Mouse (Mus musculus): ENCODE results near the gene Syngr3.
"Not testable (repeated sequence)": the region's sequence is repeated elsewhere in the genome, so short reads cannot be mapped to it uniquely, and the experiment has no call there.

Syngr3 gene

DNA sequence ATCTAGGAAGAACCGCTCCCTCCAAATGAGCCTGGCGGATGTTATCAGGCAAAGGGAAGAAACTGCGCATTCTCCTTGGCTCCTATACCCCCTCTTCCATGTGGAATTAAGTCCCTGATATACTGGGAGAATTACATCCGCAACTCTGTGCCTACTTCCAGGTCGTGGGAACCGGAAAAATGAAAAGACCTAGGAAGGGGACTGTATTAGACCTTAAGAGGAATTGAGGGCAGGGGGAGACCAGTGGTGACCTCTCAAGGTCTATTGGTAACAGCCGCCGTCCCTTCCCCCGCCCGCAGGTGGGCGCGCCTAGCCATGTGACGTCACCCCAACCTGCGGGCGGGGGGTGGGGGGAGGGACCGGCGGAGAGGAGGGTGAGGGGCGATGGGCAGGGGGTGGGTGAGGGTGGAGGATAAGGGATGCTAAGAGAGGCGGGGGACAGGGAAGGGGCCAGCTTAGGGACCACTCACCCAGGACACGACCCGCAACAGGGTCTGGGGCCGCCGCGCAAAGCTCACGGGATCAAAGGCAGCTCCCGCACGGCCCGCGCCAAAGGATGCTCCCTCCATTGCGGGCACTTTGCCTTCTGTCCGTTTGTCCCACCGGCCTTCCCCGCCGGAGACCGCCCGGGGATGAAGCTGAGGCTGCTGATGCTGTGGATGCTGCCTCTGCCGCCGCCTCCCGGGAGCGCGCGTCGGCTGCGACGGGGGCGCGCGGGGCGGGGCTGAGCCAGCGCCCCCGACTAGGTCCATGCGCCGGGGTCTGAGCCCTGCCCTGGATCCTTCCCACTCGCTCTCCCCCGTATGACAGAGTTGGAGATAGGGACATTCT lies at the start of gene Syngr3:
TSS of gene Syngr3 (minus strand) at position 705 of the 831 bp plus-strand sequence.
- in situ Hi-C loops (cut with MboI, MseI) = no loop called here

- in situ Hi-C loops (cut with MboI, MseI) = no loop called here
Measured at GRCm38 (mm10) chr17:24738238-24738637, 48.5 kb upstream of the Syngr3 start.

DNA sequence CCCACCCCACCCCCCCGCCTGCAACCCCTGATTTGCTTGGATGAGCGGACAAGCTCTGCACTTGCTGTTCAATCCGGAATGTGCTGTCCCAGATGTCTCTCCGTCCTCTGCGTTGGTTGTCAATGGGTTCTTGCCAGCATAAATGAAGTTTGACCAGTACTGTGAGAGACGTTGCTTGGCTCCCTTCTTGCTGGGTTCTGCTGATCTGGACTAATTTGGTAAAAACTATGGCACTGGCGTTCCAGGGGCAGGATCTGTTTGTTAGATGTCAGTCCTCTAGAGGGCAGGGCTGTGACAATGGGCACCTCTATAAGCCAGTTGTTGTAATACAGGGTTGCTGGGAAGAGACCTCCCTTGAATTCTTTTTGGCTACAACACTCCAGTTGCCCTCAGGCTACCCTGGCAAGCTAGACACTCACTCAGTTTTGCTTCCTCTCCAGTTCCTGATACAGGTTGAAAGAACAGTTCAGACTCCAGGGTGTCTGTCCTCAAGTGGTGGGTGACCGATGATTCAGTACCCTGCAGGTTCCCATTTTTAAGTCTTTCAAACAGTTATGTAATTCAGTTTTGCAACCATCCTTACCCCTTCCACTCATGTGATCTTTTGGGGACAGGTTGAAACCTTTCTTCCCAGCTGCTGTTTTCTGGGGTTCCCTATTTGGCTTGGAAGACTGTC lies 47.5 kb upstream of the Syngr3 start:
- in situ Hi-C loops (cut with MboI, MseI) = no loop called here

DNA sequence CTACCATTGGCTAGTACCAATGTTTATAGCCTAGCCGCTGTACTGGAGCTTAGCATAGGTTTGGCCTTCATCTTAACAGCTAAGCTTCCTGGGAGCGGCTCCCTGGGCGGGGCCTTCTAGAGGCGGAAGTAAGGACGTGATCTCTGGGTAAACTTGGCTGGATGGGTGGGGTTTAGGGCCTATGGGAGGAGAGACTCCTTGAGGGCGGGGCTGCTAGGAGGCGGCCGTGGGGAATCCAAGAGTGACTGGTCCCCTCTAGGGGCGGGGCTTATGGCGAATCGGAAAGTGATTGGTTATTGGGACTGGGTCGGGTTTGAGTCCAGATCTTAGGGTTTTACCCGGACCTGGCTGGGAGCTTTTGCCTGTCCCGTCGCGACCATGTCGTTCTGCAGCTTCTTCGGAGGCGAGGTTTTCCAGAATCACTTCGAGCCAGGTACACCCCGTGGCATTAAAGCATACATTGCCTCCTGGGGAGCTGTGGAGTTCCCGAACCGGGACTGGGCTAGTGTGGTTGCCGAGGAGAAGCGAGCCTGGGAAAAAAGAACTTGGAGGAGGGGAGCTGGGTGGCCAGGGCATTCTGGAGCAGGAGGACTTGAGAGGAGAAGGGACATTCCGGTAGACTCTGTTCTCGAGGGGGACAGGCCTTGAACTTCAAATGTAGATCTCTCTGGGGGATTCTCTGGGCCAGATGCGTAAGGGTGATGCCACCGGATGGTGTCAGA lies 46.7 kb upstream of the Syngr3 start, which contains the start of gene Msrb1:
TSS of gene Msrb1 (plus strand) at position 313 of the 722 bp plus-strand sequence.
- in situ Hi-C loops (cut with MboI, MseI) = no loop called here

DNA sequence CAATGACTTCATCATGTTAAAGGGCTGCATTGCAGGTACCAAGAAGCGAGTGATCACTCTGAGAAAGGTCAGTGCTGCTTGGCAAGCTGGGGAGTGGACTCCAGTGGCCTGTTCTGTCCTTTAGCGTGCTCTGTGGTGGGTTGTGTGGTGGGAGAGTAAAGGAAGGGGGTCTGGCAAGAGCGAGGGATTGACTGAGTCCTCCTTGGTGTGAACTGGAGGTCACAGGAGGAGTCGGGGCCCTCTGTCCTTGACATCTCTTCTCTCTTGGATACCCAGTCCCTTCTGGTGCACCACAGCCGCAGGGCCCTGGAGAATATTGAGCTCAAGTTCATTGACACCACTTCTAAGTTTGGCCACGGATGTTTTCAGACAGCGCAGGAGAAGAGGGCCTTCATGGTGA lies 45.7 kb upstream of the Syngr3 start:
- in situ Hi-C loops (cut with MboI, MseI) = no loop called here

DNA sequence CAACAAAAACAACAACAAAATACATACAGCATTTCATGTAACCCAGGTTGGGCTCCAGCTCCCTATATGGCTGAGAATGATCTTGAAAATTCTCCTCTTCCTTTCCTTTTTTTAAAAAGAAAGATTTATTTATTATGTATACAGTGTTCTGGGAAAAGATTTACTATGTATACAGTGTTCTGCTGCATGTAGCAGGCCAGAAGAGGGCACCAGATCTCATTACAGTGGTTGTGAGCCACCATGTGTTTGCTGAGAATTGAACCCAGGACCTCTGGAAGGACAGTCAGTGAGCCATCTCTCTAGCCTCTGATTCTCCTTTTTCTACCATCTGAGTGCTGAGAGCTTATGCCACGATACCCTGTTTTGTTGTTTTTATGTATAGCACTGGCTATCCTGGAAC lies 44.8 kb upstream of the Syngr3 start:
- in situ Hi-C loops (cut with MboI, MseI) = no loop called here

- in situ Hi-C loops (cut with MboI, MseI) = no loop called here
Measured at GRCm38 (mm10) chr17:24733434-24734050, 43.8 kb upstream of the Syngr3 start.

GRCm38 (mm10) chr17:24732233-24732935 lies 42.6 kb upstream of the Syngr3 start:
- in situ Hi-C loops (cut with MboI, MseI) = no loop called here

- in situ Hi-C loops (cut with MboI, MseI) = no loop called here
Measured at GRCm38 (mm10) chr17:24730787-24731186, 41.0 kb upstream of the Syngr3 start.

GRCm38 (mm10) chr17:24729067-24729466 lies 39.3 kb upstream of the Syngr3 start:
- in situ Hi-C loops (cut with MboI, MseI) = no loop called here

DNA sequence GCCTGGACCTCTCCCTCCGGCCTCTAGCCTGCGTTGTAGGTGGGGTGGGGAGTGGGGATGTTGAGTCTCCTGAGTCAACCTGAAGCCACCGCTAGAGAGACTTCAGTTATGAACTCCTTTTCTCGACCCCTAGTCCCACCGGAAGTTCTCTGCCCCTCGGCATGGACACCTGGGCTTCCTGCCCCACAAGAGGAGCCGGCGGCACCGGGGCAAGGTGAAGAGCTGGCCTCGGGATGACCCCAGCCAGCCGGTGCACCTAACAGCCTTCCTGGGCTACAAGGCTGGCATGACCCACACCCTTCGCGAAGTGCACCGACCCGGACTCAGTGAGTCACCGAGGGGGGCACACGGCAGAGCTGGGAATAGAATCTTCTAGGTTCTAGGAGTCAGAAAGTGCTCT lies 38.4 kb upstream of the Syngr3 start:
- in situ Hi-C loops (cut with MboI, MseI) = no loop called here

DNA sequence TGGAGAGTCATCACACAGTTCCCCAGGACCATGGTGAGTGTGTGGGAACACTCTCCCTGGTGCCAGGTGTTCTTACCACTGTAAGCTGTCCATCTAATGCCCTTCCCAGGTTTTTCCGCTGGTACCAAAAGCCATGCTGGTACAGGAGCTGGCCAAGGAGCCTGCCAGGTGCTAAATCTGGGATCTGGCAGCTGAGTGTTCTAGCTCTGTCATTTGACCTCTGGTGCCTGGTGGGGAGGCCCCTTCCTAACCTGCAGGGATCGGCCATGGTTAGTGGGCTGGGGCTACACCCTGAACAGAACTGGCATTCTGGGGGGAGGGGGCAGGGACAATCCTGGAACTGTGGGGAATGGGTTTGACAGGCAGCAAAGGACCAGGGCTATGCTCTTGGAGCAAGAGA lies 37.9 kb upstream of the Syngr3 start, which contains the start of gene Rpl3l:
TSS of gene Rpl3l (plus strand) at position 203 of the 400 bp plus-strand sequence.
- in situ Hi-C loops (cut with MboI, MseI) = no loop called here

- in situ Hi-C loops (cut with MboI, MseI) = no loop called here
Measured at GRCm38 (mm10) chr17:24725637-24726390, 36.1 kb upstream of the Syngr3 start.

GRCm38 (mm10) chr17:24724184-24724583 lies 34.4 kb upstream of the Syngr3 start, which contains the start of gene Ndufb10:
Gene Ndufb10 (minus strand): TSS chr17:24724478.
- in situ Hi-C loops (cut with MboI, MseI) = no loop called here

DNA sequence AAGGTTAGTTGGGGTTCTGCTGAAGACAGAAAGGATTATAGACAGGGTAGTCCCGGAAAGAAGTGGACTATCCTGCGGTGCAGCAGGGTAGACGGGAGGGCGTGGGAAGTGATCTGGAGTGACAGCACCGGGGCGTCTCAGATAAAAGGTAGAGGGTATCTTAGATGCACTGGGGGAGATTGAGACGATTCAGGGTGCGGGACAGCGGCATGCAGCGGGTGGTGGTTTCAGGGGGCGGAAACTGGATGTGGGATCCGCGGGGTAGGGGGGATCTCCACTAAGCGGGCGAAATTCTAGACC lies 34.1 kb upstream of the Syngr3 start:
- in situ Hi-C loops (cut with MboI, MseI) = no loop called here

GRCm38 (mm10) chr17:24723122-24723880 lies 33.5 kb upstream of the Syngr3 start:
- in situ Hi-C loops (cut with MboI, MseI) = no loop called here

GRCm38 (mm10) chr17:24722220-24722924 lies 32.6 kb upstream of the Syngr3 start:
- in situ Hi-C loops (cut with MboI, MseI) = no loop called here

GRCm38 (mm10) chr17:24721383-24721955 lies 31.7 kb upstream of the Syngr3 start:
- in situ Hi-C loops (cut with MboI, MseI) = not testable (repeated sequence)

- in situ Hi-C loops (cut with MboI, MseI) = not testable (repeated sequence)
Measured at GRCm38 (mm10) chr17:24720616-24721015, 30.9 kb upstream of the Syngr3 start.
